Mouse (Mus musculus) stomach, postnatal 0 days (tissue): Measurements from ENCODE around the gene Dnm3.

ENCODE experiments used
- CTCF ChIP-seq: IDR thresholded peaks from 2 replicates; pipeline ENCODE4 v1.5.1; 2016; ENCODE audit warnings: antibody characterized with exemption, low read depth, mild to moderate bottlenecking, moderate library complexity
- EP300 ChIP-seq: optimal IDR thresholded peaks from 2 replicates; pipeline ENCODE3; 2016; ENCODE audit warnings: antibody characterized with exemption

GRCm38 (mm10) chr1:162083886-162084478 lies 393.9 kb downstream of the Dnm3 start:
- TF ChIP-seq CTCF, result no peak
- TF ChIP-seq EP300, result peak; percentile 40
